Mouse (Mus musculus) megakaryocyte, adult 5-6 weeks (primary cell): ENCODE measurements at regions not wholly inside any gene's neighbourhood (a gene's known extent, or its start where the extent isn't known, plus 50 kb on each side); places are given as distances from the start of the nearest gene placed in this dataset.
"Not testable (repeated sequence)": the region's sequence is repeated elsewhere in the genome, so short reads cannot be mapped to it uniquely, and the experiment has no call there.

ENCODE experiments used
- ATAC-seq: 2 replicates; pipeline ENCODE4 v1.8.0; 2016; ENCODE audit warnings: mild to moderate bottlenecking, inconsistent platforms; ENCODE audit not compliant: poor library complexity, severe bottlenecking

- ATAC-seq, result no peak
These were observed 61.0 kb upstream of the Gm12728 start for GRCm38 (mm10) chr4:105728696-105729095.

- ATAC-seq, result no peak
These were observed 58.8 kb upstream of the Gm12728 start for GRCm38 (mm10) chr4:105730900-105731299.

GRCm38 (mm10) chr4:105735116-105735515 is 54.6 kb upstream of the Gm12728 start:
- not testable (repeated sequence) for ATAC-seq
